Mouse (Mus musculus) hindlimb bud, embryonic 11.5 days (tissue): ENCODE results near the gene Rffl.

Source experiments
- DNase-seq: peaks from one replicate; pipeline ENCODE4 v3.0.0-alpha.2; 2012; ENCODE audit warnings: low read depth, low spot score; ENCODE audit errors: extremely low spot score

The Rffl gene

GRCm38 (mm10) chr11:82871031-82871446 is at the start of gene Rffl:
Rffl (minus strand) TSS chr11:82871210.
- DNase-seq, result peak; percentile 63

DNA sequence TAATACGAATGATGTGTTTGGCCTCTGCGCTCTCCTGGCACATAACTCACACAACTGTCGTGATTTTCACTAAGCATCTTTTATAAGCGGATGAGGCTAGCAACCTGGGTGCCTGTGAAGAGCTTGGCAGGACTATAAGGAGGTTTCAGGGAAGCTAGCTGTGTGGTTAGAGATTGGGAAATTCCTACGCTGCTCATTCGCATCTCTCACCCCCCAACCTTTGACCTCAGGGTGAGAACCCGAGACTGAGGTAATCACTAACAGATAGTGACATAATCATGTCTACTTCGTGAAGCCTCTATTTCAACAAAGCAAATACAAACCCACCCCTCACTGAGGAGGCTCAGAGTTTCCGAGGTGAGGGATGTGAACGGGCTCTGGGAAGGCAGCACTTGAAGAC is 49.8 kb upstream of the Rffl start:
- DNase-seq, result no peak

- DNase-seq, result peak; percentile 70
These were observed 43.8 kb upstream of the Rffl start for GRCm38 (mm10) chr11:82914711-82915352.

DNA sequence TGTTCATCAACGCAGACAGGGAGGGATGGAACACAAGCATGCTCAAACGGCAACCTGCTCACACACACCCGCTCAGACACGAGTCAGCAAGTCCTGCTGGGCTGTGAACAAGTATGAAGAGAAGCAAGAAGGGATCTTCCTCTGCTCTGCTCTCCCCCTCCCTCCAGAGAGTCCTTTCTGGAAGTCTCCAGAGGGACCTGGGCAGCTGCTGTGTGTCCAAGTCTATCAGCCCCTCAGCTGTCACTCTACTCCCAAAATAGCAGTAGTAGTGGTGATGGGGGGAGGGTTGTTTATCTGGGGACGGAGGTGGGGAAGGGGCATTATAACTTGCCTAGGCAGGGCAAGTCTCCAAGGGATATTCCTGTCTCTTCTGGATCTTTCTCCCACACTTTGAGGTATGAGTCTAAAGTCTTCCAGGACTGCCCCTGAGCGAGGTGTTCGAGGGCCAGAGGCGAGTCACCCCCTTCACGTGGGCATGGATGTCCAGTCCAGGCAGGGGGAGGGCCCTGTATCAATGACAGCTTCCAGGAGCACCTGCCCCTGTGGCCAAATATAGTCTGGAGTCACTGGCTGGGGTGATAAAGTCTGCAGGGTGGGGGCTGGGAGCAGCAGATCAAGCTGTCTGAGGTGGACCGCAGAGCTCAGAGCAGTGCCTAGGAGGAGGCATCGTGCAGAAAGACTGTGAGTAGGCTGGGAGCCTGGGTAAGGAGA is 39.8 kb upstream of the Rffl start:
- no peak for DNase-seq

DNA sequence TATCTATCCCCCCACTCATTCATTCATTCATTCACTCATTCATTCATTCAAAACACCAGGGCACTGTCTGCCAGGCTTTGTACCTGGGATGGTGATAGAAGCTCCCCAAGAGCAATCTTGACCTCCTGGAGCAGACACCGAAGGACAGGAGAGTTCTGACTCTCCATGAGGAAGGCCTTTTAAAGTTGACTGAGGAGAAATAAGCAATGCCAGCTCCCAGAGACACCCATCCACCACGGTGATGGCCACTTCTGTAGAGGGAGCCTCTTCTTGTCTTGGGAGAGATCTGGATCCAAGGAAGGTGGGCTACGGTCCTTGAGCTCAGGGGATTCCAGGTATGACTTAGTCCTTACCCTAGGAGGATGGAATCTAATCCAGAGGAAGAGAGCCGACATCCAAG is 39.2 kb upstream of the Rffl start, which contains the start of gene Unc45b:
Gene Unc45b, plus strand, starts transcription at position 301 of the 400 bp plus-strand sequence.
- no peak for DNase-seq

- DNase-seq, result no peak
These were observed 37.6 kb upstream of the Rffl start for GRCm38 (mm10) chr11:82908608-82908989.

- peak; percentile 62 for DNase-seq
These were observed 36.9 kb upstream of the Rffl start, which contains the start of gene Nle1 for GRCm38 (mm10) chr11:82907651-82908607. Nle1 (minus strand) TSS chr11:82908411.

DNA sequence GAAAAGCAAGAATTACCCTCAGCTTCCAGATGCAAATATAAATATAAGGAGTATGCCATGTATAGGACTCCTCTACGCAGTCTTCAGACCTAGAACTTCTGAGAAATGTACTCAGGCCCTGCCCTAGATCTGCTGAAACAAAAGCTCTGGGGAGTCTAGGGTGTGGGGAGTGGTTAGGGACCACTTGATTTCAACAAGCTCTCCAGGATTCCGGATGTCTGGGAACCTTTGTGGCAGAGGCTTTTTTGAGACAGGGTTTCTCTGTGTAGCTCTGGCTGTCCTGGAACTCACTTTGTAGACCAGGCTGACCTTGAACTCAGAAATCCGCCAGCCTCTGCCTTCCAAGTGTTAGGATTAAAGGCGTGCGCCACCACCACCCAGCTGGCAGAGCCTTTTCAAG is 34.8 kb upstream of the Rffl start:
- DNase-seq, result no peak

GRCm38 (mm10) chr11:82904952-82905351 is 33.9 kb upstream of the Rffl start:
- DNase-seq, result no peak

- DNase-seq, result no peak
These were observed 30.7 kb upstream of the Rffl start for GRCm38 (mm10) chr11:82901606-82902310.

DNA sequence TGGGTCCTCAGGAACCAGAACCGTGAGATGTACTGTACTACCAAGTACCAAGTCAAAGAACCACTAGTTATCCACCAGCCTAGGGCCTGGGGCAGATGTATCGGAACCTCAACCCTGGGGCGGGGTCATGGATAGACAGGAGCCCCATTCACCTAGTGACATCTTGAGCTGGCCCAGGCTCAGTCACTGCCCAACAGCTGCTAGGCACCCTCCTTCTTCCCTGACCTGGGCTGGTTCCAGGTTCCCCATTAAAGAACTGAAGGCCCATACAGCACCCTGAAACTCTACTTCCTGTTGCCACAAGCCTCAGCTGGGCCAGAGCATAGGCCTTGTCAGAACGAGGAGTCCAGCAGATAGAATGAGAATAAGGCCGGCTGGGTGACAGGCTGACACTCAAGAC is 28.7 kb upstream of the Rffl start:
- no peak for DNase-seq

DNA sequence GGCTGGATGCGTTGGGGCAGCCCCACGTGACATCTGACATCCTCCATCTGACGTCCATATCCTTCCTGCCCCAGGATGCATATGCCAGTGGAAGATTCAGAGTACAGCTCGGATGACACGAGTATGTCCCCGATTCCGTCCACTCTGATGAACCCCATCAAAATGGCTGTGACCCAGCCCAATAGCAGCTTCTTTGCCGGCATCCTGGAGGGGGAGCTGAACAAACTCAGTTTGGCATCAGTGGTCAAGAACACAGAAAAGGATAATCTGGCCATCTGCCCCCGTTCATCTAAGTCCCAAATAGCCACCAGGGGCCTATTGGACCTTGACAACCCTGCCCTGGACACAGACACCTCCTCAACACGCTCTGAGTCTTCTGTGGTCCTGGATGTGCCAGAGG is 26.5 kb upstream of the Rffl start:
- no peak for DNase-seq

GRCm38 (mm10) chr11:82891936-82892335 is 20.9 kb upstream of the Rffl start, which contains the start of gene Fndc8:
Fndc8 (plus strand) TSS chr11:82892124.
- DNase-seq, result no peak

GRCm38 (mm10) chr11:82890342-82890762 is 19.3 kb upstream of the Rffl start, which contains the start of gene Rad51d:
Rad51d (minus strand) TSS chr11:82890614.
- peak; percentile 62 for DNase-seq

GRCm38 (mm10) chr11:82889524-82890341 is 18.7 kb upstream of the Rffl start:
- DNase-seq, result no peak

- DNase-seq, result no peak
These were observed 17.5 kb upstream of the Rffl start for GRCm38 (mm10) chr11:82888491-82888946.

GRCm38 (mm10) chr11:82886559-82886958 is 15.5 kb upstream of the Rffl start:
- DNase-seq, result no peak

DNA sequence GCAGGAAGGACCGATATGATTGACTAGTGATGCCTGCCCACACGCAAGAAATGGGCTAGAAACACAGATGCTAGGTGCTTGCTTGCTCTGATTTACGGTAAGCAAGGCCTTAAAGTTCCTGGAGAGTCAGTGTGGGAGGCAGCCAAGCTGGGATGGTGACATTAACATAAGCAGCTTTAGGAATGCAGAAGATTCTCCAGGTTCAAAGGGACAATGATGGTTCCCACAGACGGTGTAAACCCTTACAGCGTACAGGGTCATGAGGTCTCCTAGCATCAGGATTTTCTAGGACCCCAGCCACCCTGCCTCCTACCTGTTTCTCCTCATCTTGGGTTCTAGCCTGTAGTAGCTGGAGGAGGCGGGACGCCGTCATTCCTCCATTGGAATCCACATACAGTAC is 12.2 kb upstream of the Rffl start:
- no peak for DNase-seq

GRCm38 (mm10) chr11:82877726-82878344 is 6.8 kb upstream of the Rffl start:
- no peak for DNase-seq
